Mouse (Mus musculus) liver, embryonic 14.5 days (tissue): ENCODE data around the gene Baiap2l1.
A peak's percentile ranks its signal among the peaks of the same experiment; 100 is the strongest.

ENCODE experiments used
- CTCF ChIP-seq: IDR thresholded peaks from 2 replicates; pipeline ENCODE4 v1.5.1; 2016; ENCODE audit warnings: antibody characterized with exemption, low read depth, control low read depth
- EP300 ChIP-seq: IDR thresholded peaks from 2 replicates; pipeline ENCODE4 v1.6.1; 2016; ENCODE audit warnings: antibody characterized with exemption, low read depth

GRCm38 (mm10) chr5:144257451-144258110, 100.3 kb downstream of the Baiap2l1 start:
- peak; percentile 22 for TF ChIP-seq CTCF
- no peak for TF ChIP-seq EP300
